Mouse (Mus musculus) embryonic fibroblast, embryonic 13.5 days (primary cell): ENCODE measurements around the gene Pheta2.

Experiments
- CTCF ChIP-seq: IDR thresholded peaks from 2 replicates; pipeline ENCODE4 v1.5.1; 2011; ENCODE audit warnings: mild to moderate bottlenecking, control low read depth, low read length, moderate library complexity, borderline replicate concordance; ENCODE audit not compliant: insufficient read depth
- POLR2A ChIP-seq: IDR thresholded peaks from 2 replicates; pipeline ENCODE4 v1.6.1; 2011; ENCODE audit warnings: low read depth, mild to moderate bottlenecking, control low read depth, low read length, moderate library complexity

- TF ChIP-seq CTCF = no peak
- TF ChIP-seq POLR2A = no peak
Measured at GRCm38 (mm10) chr15:82382441-82382840, 43.7 kb downstream of the Pheta2 start.
